9 mouse cellular contexts compared by ENCODE assay signal in the genomic region with DNA sequence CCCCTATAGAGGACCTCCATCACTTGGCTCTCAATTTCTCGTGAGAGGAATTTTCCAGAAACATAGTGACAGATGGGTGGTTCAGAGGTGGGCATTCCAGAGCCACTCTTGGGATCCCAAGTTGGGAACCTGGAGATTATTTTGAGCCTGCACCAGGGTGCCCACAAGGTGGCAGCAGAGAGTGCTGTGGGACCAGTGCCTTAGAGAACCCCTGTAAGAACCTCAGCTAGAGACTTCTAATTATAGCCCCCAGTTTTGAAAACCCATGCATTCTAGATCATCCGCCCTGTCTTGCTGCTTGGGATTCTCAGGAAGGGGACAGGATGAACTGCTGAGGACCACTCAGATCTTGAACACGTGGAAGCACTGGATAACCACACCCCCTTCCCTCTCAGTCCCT. TPM values are rescaled to one million over a fixed set of nuclear protein-coding genes. Genes with fewer than 3 reads are reported as not detected.
A peak's percentile ranks its signal among the peaks of the same experiment; 100 is the strongest.
DNase-seq lines count a peak whose midpoint lies in the region; ATAC-seq and TF ChIP-seq lines count a peak whose summit lies in the region.
"Had no signal": no experiment of that assay in that cellular context is flagged by ENCODE, and none has a peak within 500 bp of the region (broad histone marks: within the 10 kb centered on the region; RNA-seq: fewer than 3 reads in every experiment).

No protein-coding gene starts in this region.

- no peak for TF ChIP-seq POLR2A in small intestine, adult 2 months (IDR thresholded peaks at IDR 0.05; ENCODE audit: low read depth, low read length)

- no peak overlapping the region for H3K27ac ChIP-seq in heart, embryonic 10.5 days
- H3K27ac ChIP-seq in midbrain, embryonic 10.5 days (replicated peaks), result no peak overlapping the region
- H3K27ac ChIP-seq in small intestine, adult 2 months (ENCODE audit: insufficient read depth, low read depth, low read length), result no peak overlapping the region
- H3K27ac ChIP-seq: limb, embryonic 13.5 days had no signal

- H3K4me3 ChIP-seq in heart, embryonic 10.5 days, result no peak overlapping the region
- H3K4me3 ChIP-seq in midbrain, embryonic 10.5 days, result no peak overlapping the region
- H3K4me3 ChIP-seq in small intestine, adult 2 months (ENCODE audit: low read depth, low read length), result no peak overlapping the region
- H3K4me3 ChIP-seq: limb, embryonic 13.5 days had no signal

- peak; percentile 66 for DNase-seq in ES-CJ7 (ENCODE audit: low read depth, low spot score)
- peak; percentile 66 to 69 for DNase-seq in adrenal gland, adult 18-20 months (ENCODE audit: low spot score in 2 of 2)
- peak; percentile 84 for DNase-seq in embryo, embryonic 10.5 days (ENCODE audit: low spot score)
- peak; percentile 84 for DNase-seq in heart, embryonic 10.5 days (ENCODE audit: low spot score)
- peak; percentile 81 to 84 for DNase-seq in layer of hippocampus, postnatal 10 days (ENCODE audit: low spot score in 2 of 2)
- peak; percentile 67 for DNase-seq in midbrain, embryonic 10.5 days (ENCODE audit: low spot score)

- no peaks in the 10 kb centered on the region for H3K4me1 ChIP-seq in heart, embryonic 10.5 days
- H3K4me1 ChIP-seq in midbrain, embryonic 10.5 days, result no peaks in the 10 kb centered on the region; the same call in 1 of the 2 replicates
- H3K4me1 ChIP-seq in small intestine, adult 2 months (ENCODE audit: control insufficient read depth, insufficient read depth, insufficient read length, low read length), result no peaks in the 10 kb centered on the region
- H3K4me1 ChIP-seq: limb, embryonic 13.5 days had no signal

- whole genome bisulfite sequencing in heart, embryonic 10.5 days, result 16% methylated on average over 3 of the region's 3 CpGs
- 15% methylated on average over 3 of the region's 3 CpGs for WGBS in midbrain, embryonic 10.5 days
- WGBS in small intestine, adult 2 months, result 11% methylated on average over 3 of the region's 3 CpGs

- ATAC-seq in monocyte, adult 5-6 weeks (replicated peaks; ENCODE audit: insufficient number of reproducible peaks, low FRiP score, low TSS enrichment, poor library complexity, severe bottlenecking), result no peak

- H3K36me3 ChIP-seq in heart, embryonic 10.5 days, result no peaks in the 10 kb centered on the region
- no peaks in the 10 kb centered on the region for H3K36me3 ChIP-seq in midbrain, embryonic 10.5 days
- H3K36me3 ChIP-seq in small intestine, adult 2 months (ENCODE audit: control insufficient read depth, insufficient read depth, low read length), result no peaks in the 10 kb centered on the region
- H3K36me3 ChIP-seq: limb, embryonic 13.5 days had no signal

- H3K9me3 ChIP-seq in heart, embryonic 10.5 days, result no peaks in the 10 kb centered on the region
- no peaks in the 10 kb centered on the region for H3K9me3 ChIP-seq in midbrain, embryonic 10.5 days (replicated peaks)
- H3K9me3 ChIP-seq: limb, embryonic 13.5 days had no signal

- peak; percentile 89; the same call in 1 of the 2 replicates for TF ChIP-seq CTCF in small intestine, adult 2 months (IDR thresholded peaks at IDR 0.05; ENCODE audit: extremely low read depth, insufficient read length, insufficient replicate concordance, low read depth, low read length)

- peaks cover 32% of the 10 kb centered on the region for H3K27me3 ChIP-seq in heart, embryonic 10.5 days (ENCODE audit: insufficient read depth, poor library complexity, severe bottlenecking)
- no peaks in the 10 kb centered on the region for H3K27me3 ChIP-seq in midbrain, embryonic 10.5 days (ENCODE audit: low read depth, poor library complexity, severe bottlenecking)
- H3K27me3 ChIP-seq in small intestine, adult 2 months (ENCODE audit: control insufficient read depth, insufficient read depth, low read length), result no peaks in the 10 kb centered on the region

RNA-seq across cellular contexts. Expression of gene Gm17455, which starts 18.6 kb away (rescaled TPM):
- total RNA-seq in adrenal gland, adult 18-20 months (2021), result not detected
- polyA plus RNA-seq in heart, embryonic 10.5 days (2016; fragmentation: Nextera tagmentation; extraction: Ambion mirVana), result 0.59 and 0.89 TPM in 2 replicates
- total RNA-seq in layer of hippocampus, postnatal 10 days (2021), result 1 to 10 TPM; 3.6 to 3.7 TPM
- polyA plus RNA-seq in midbrain, embryonic 10.5 days (2016; fragmentation: Nextera tagmentation; extraction: Ambion mirVana), result 3.7 and 5.5 TPM in 2 replicates
- polyA plus RNA-seq in small intestine, adult 2 months (2012; rRNA removed), result 0.41 and 0.51 TPM in 2 replicates
- not detected in 3 replicates for total RNA-seq in monocyte, adult 5-6 weeks (2017)
